Mouse (Mus musculus): ENCODE measurements at regions not wholly inside any gene's neighbourhood (a gene's known extent, or its start where the extent isn't known, plus 50 kb on each side); places are given as distances from the start of the nearest gene placed in this dataset.

GRCm38 (mm10) chr8:109416327-109417100 is 77.3 kb upstream of the Pmfbp1 start:
- DNase-seq = no peak

GRCm38 (mm10) chr8:109417222-109417621 is 76.6 kb upstream of the Pmfbp1 start:
- DNase-seq = peak; percentile 35

GRCm38 (mm10) chr8:109417971-109418370 is 75.9 kb upstream of the Pmfbp1 start:
- DNase-seq = no peak

- DNase-seq = no peak
These were observed 74.7 kb upstream of the Pmfbp1 start for GRCm38 (mm10) chr8:109419029-109419596.

- DNase-seq = no peak
These were observed 69.8 kb upstream of the Pmfbp1 start for GRCm38 (mm10) chr8:109424004-109424403.

- no peak for DNase-seq
These were observed 65.3 kb upstream of the Pmfbp1 start for GRCm38 (mm10) chr8:109428551-109428950.

GRCm38 (mm10) chr8:109434538-109434937 is 59.3 kb upstream of the Pmfbp1 start:
- DNase-seq = no peak

GRCm38 (mm10) chr8:109436056-109436455 is 57.8 kb upstream of the Pmfbp1 start:
- no peak for DNase-seq

- DNase-seq = peak; percentile 38
These were observed 56.8 kb upstream of the Pmfbp1 start for GRCm38 (mm10) chr8:109436830-109437567.

- no peak for DNase-seq
These were observed 55.3 kb upstream of the Pmfbp1 start for GRCm38 (mm10) chr8:109438531-109438930.

Small RNA genes lying in the stretch of these regions (microRNA-seq; reads per million reads assigned to microRNA genes)
- 0 reads per million in 2 experiments for gene Gm23163

Measured in heart, postnatal 4 days (tissue).